Mouse (Mus musculus) cerebellum, adult 2 months (tissue): Measurements from ENCODE around the gene Snx3.

ENCODE experiments used
- CTCF ChIP-seq: fragments of 200-500 bp; IDR thresholded peaks from 2 replicates; pipeline ENCODE4 v1.5.1; 2011; ENCODE audit warnings: low read depth, mild to moderate bottlenecking, control low read depth, low read length, moderate library complexity, borderline replicate concordance; ENCODE audit not compliant: insufficient read depth
- POLR2A ChIP-seq: fragments of 200-500 bp; IDR thresholded peaks from 2 replicates; pipeline ENCODE4 v1.6.1; 2011; ENCODE audit warnings: low read length, control low read depth, borderline replicate concordance; ENCODE audit not compliant: insufficient read depth

GRCm38 (mm10) chr10:42478341-42478720 lies 23.5 kb upstream of the Snx3 start, which contains the start of gene Afg1l:
- TF ChIP-seq CTCF (no peak), POLR2A (peak; percentile 71; the same call in 1 of the 2 replicates)
